Mouse (Mus musculus) bone marrow macrophage, adult 2 months (primary cell): ENCODE data around the gene Gstt2.

Source experiments
- CTCF ChIP-seq: IDR thresholded peaks from 2 replicates; pipeline ENCODE4 v1.5.1; 2012; ENCODE audit warnings: low read depth, mild to moderate bottlenecking, low read length, moderate library complexity
- POLR2A ChIP-seq: IDR thresholded peaks from 2 replicates; pipeline ENCODE4 v1.6.1; 2012; ENCODE audit warnings: mild to moderate bottlenecking, low read depth, low read length, borderline replicate concordance

GRCm38 (mm10) chr10:75845306-75845930, 8.2 kb upstream of the Gstt2 start:
- no peak for TF ChIP-seq POLR2A
- no peak for TF ChIP-seq CTCF
